Mouse (Mus musculus) telencephalon, adult 2 months (tissue): ENCODE results near the gene Ctsl.
A peak's percentile ranks its signal among the peaks of the same experiment; 100 is the strongest.

Source experiments
- DNase-seq: peaks from one replicate; pipeline ENCODE4 v3.0.0-alpha.2; 2011; ENCODE audit warnings: low read depth, low spot score

The Ctsl gene

GRCm38 (mm10) chr13:64373695-64374094 is 3.0 kb upstream of the Ctsl start:
- DNase-seq = peak; percentile 21

DNA sequence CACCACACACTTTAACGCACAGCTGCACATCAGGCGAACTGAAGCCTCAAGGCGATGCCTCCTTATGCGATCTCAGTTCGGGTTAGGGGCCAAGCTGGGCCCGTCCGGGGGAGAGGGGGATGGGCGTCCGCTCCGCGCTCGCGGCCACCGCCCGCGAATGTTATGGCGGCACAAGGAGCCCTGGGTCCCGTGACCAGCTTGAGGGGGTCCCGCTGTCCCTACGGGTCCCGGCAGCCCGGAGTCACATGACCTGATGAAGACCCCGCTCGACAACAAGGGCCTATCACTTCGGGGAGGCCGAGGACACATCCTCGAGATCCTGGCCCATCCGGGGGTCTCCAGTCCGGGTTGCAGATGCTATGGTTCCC is 901 bp downstream of the Ctsl start:
- no peak for DNase-seq

GRCm38 (mm10) chr13:64368596-64368995 is 2.1 kb downstream of the Ctsl start:
- no peak for DNase-seq

DNA sequence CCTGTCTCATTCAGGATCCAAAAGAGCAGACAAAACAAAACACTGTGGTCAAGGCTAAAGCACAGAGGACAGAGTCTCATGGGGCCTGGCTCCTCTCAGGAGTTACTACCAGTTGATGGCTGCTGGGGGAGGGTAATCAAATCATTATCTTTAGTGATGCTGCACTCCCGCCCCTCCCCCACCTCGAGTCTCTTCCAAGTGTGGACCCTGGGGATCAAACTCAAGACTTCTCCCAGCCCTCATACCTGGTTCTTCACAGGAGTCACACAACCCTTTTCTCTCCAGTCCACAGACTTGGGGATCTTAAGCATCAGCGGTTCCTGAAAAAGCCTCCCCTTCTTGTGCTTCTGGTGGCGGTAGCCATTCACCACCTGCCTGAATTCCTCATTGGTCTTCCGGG is 3.1 kb downstream of the Ctsl start:
- DNase-seq = no peak

GRCm38 (mm10) chr13:64365326-64365725 is 5.4 kb downstream of the Ctsl start:
- DNase-seq = no peak

GRCm38 (mm10) chr13:64364258-64364657 is 6.4 kb downstream of the Ctsl start:
- no peak for DNase-seq

DNA sequence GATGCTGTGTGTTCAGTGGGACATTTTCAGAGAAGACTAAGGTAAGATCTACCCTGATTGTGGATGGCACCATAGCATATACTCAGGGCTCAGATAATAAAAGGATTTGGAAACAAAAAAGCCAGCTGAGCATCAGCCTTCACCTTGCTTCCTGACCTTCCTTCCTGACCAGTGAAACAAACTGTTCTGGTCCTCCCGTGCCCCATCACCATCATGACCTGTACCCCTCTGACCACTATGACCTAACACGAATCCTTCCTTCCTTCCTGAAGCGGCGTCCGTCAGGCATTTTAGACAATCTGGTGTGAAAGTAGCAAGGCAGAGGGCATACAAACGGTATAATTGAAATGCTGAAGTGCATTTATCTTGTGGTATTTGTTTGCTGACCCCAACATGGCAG is 8.6 kb downstream of the Ctsl start:
- DNase-seq = no peak

DNA sequence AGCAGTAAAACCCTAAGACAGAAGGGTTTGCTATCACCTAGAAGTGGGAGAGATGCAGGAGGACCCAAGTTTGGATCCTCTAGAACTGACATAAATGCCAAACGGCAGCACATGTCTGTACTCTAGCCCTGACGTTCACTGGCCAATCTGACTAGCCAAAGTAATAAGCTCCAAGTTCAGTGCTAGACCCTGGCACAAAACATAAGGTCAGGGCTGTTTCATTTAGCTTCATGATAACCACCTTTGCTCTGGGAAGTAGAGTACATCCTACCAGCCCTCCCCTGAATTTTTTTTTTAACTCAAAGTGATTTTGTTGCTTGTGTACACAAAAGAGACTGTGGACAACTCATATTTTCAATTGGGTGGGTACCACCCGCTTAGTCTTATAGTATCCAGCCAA is 9.7 kb downstream of the Ctsl start:
- no peak for DNase-seq

DNA sequence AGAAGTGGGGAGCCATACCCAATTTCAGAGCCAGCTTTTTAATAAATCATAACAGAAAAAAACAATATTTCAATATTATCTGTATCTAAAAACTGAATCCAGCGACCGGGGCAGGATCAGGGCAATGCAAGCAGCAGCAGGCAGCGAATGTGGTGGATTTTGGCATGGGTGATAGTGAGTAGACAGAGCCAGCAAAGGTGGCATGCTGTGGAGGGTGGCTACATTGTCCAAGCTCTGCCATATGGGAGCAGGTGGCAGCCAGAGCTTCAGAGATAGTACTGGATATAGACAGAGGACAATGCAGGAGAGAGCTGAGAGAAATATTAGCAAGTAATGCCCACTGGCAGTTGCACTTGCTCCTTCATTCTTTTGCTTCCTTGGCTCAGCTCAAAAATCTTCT is 11.0 kb downstream of the Ctsl start:
- no peak for DNase-seq

- DNase-seq = no peak
Observed at GRCm38 (mm10) chr13:64358476-64358875, 12.2 kb downstream of the Ctsl start.

- DNase-seq = no peak
Observed at GRCm38 (mm10) chr13:64357389-64357788, 13.3 kb downstream of the Ctsl start.

GRCm38 (mm10) chr13:64349474-64349873 is 21.2 kb downstream of the Ctsl start:
- no peak for DNase-seq

GRCm38 (mm10) chr13:64344082-64344501 is 26.6 kb downstream of the Ctsl start:
- peak; percentile 29 for DNase-seq

GRCm38 (mm10) chr13:64343598-64343997 is 27.1 kb downstream of the Ctsl start:
- peak; percentile 40 for DNase-seq

DNA sequence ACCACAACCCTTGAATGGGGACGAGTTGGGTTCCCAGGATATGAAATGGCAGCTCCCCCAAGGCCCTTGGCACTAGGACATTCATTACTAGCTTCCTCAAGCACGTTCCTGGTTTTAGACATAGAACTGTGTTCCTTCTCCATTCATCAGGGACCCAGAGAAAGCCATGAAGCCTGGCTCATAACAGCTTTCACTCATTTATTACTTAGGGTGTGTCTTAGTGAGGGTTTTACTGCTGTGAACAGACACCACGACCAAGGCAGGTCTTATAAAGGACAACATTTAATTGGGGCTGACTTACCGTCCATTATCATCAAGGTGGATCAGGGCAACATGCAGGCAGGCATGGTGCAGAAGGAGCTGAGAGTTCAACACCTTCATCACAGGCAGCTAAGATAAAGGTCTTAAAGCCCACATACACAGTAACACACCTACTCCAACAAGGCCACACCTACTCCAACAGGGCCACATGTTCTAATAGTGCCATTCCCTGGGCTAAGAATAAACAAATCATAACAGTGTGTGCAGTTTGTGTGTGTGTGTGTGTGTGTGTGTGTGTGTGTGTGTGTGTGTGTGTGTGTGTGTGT is 35.1 kb downstream of the Ctsl start:
- DNase-seq = no peak

DNA sequence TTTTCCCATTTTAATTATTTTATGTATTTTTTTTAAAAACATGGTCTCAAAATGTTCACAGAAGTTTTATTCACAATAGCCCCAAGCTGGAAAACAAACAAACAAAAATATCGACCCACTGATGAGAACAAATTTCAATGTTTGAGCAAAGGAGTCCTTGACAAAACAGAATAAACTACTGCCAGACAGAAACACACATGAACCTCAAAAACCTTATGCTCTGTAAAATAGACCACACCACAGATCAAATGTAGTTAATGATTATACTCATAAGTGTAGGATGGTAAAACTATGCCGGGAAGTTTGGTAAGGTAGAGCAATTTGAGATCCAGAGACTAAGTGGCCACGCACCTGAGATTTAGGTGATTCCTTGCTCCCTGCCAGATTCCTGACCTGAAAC is 37.6 kb downstream of the Ctsl start:
- no peak for DNase-seq

GRCm38 (mm10) chr13:64332321-64332720 is 38.4 kb downstream of the Ctsl start:
- no peak for DNase-seq

- no peak for DNase-seq
Observed at GRCm38 (mm10) chr13:64322561-64323281, 48.0 kb downstream of the Ctsl start.

DNA sequence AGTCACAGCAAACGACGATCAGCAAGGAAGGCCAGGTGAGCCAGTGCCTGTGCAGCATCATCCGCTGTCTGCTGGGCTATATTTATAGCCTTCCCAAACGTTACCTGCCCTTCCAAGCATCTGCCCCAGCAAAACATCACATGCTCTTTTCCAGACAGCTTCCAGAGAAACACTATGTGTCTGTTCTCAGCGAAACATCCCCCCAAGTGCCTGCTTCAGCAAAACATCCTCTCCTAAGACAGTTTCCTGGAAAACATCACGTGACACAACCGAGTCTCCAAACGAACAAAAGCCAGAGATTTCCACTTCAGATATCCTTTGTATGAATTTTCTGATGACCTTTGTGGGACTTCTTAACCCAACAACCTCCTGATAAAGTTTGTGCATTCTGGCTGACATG is 50.4 kb downstream of the Ctsl start:
- DNase-seq = no peak

- DNase-seq = no peak
Observed at GRCm38 (mm10) chr13:64319782-64320181, 50.9 kb downstream of the Ctsl start.

- no peak for DNase-seq
Observed at GRCm38 (mm10) chr13:64318355-64318754, 52.3 kb downstream of the Ctsl start.

DNA sequence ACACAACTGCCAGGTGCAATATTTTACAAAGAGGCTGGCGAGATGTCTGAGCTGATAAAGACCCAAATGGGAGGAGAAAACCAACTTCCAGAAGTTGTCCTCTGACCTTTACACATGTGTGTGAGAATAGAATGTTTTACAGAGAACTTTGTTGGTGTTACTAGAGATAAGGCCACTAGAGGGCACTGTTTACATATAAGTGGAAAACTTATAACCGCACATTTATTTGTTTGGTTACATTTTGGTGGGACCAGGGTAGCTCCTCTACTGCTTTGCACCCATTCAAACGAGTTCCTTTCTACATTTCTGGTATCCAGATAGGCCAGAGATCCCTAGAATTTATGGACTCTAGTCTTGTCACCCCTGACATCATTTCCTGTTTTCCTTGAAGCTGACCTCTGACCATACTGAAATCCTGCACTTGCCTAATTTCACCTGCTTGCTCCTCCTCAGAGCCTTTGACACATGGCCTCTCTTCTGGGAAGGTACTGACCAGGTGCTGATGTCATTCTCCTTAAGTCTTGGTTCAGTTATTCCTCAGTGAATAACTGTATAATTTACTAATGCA is 55.1 kb downstream of the Ctsl start:
- DNase-seq = no peak

DNA sequence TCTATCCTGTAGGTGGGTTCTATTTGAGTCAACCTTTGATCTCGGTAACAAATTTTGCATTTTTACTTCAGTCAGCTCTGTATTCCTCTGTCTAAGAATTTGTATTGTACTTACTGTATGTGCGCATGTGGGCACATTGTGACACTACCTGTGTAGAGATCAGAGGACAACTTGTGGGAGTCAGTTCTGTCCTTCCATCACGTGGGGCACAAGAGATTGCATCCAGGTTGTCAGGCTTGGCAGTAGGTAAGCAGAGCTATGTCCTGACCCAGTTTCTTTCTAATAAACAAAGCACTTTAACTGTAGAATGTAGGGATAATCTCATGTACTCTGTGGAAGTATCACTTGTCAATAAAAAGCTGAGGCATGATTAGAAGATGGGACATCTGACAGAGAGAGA is 56.6 kb downstream of the Ctsl start:
- DNase-seq = no peak
